Mouse (Mus musculus) C2C12 (cell line): ENCODE data around the gene Trib2. TPM values are rescaled to one million over a fixed set of nuclear protein-coding genes. Genes with fewer than 3 reads are reported as not detected.

ENCODE experiments used
- H3K27me3 ChIP-seq: one replicate; pipeline ENCODE4 v1.6.1; 2011; ENCODE audit not compliant: control insufficient read depth, insufficient read depth, insufficient read length
- H3K36me3 ChIP-seq: one replicate; pipeline ENCODE4 v1.6.1; 2011; ENCODE audit not compliant: control insufficient read depth, insufficient read depth
- H3K4me3 ChIP-seq: one replicate; pipeline ENCODE4 v1.5.1; 2011; ENCODE audit warnings: mild to moderate bottlenecking, control low read depth; ENCODE audit not compliant: poor library complexity, insufficient read depth, severe bottlenecking
- H3K79me2 ChIP-seq: one replicate; pipeline ENCODE4 v1.6.1; 2011; ENCODE audit not compliant: control insufficient read depth, insufficient read depth
- H3K79me3 ChIP-seq: one replicate; pipeline ENCODE4 v1.6.1; 2011; ENCODE audit warnings: low read depth, control low read depth
- H3ac ChIP-seq: one replicate; pipeline ENCODE3; 2011; ENCODE audit warnings: low read depth; ENCODE audit not compliant: control insufficient read depth, insufficient read length
- CEBPB ChIP-seq: IDR thresholded peaks from one replicate; pipeline ENCODE4 v1.6.1; 2011; ENCODE audit warnings: low read depth, mild to moderate bottlenecking, control low read depth, moderate library complexity
- CTCF ChIP-seq: IDR thresholded peaks from one replicate; pipeline ENCODE4 v1.5.1; 2011; ENCODE audit not compliant: control insufficient read depth, insufficient read depth, insufficient read length
- FOSL1 ChIP-seq: IDR thresholded peaks from one replicate; pipeline ENCODE4 v1.8.0; 2011; ENCODE audit warnings: mild to moderate bottlenecking, low read length; ENCODE audit not compliant: poor library complexity, insufficient read depth, severe bottlenecking
- MAX ChIP-seq: IDR thresholded peaks from one replicate; pipeline ENCODE4 v1.6.1; 2011; ENCODE audit warnings: mild to moderate bottlenecking, control low read depth
- MYOD1 ChIP-seq: IDR thresholded peaks from one replicate; pipeline ENCODE4 v1.6.1; 2011; ENCODE audit warnings: low read depth; ENCODE audit not compliant: control insufficient read depth, insufficient read length
- MYOG ChIP-seq: IDR thresholded peaks from one replicate; pipeline ENCODE4 v1.6.1; 2011; ENCODE audit not compliant: control insufficient read depth, insufficient read length; ENCODE audit errors: extremely low read depth
- USF1 ChIP-seq: IDR thresholded peaks from one replicate; pipeline ENCODE4 v1.6.1; 2011; ENCODE audit warnings: low read depth, mild to moderate bottlenecking, control low read depth, moderate library complexity
- polyA plus RNA-seq: library from polyadenylated mRNA; unstranded; fragments of >200 nt; fragmentation: generic; extraction: Trizol; gene quantifications from one replicate; pipeline ENCODE4 v1.2.1, GENCODE M21; 2012; ENCODE audit warnings: missing spikeins

Gene Trib2
- polyA plus RNA-seq, 1 experiment: 1.8 TPM

GRCm38 (mm10) chr12:15808186-15808800, 8.4 kb downstream of the Trib2 start:
- Histone ChIP-seq H3K4me3 (no peak overlapping the region), H3K79me2 (peaks cover 12% of the 10 kb centered on the region), H3ac (no peak overlapping the region), H3K36me3 (peaks cover 12% of the 10 kb centered on the region), H3K79me3 (peaks cover 3% of the 10 kb centered on the region), H3K27me3 (no peaks in the 10 kb centered on the region)
- TF ChIP-seq CEBPB: no peak
- no peak for TF ChIP-seq MAX
- no peak for TF ChIP-seq MYOG
- TF ChIP-seq MYOD1: no peak
- no peak for TF ChIP-seq USF1
- no peak for TF ChIP-seq CTCF
- TF ChIP-seq FOSL1: no peak

DNA sequence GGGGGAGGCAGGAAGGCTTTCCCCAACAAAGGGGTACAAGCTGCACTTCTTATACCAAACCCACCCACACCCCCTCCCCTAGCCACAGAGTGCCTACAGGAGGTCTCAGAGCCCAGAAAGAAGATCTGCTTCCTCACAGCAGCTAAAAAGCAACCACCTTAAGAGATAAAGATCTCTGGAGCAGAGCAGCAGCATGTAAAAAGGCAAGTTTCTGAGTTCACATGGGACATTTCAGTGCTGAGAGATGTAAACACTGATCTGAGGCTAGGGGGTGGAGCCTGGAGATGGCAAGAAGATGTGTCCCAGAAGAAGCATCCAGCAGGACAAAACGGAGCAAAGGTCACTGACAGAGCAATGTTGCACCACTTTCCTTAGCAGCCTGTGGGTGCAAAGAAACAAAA, 11.8 kb downstream of the Trib2 start:
- H3K27me3 ChIP-seq: no peaks in the 10 kb centered on the region
- H3K79me3 ChIP-seq: no peaks in the 10 kb centered on the region
- H3K36me3 ChIP-seq: peaks cover 21% of the 10 kb centered on the region
- TF ChIP-seq CTCF (no peak), MAX (no peak), MYOD1 (no peak), MYOG (no peak), CEBPB (no peak), USF1 (no peak), FOSL1 (no peak)
- no peak overlapping the region for H3K4me3 ChIP-seq
- no peak overlapping the region for H3ac ChIP-seq
- no peaks in the 10 kb centered on the region for H3K79me2 ChIP-seq

- no peak for TF ChIP-seq USF1
- TF ChIP-seq FOSL1: no peak
- no peak for TF ChIP-seq CEBPB
- no peak for TF ChIP-seq CTCF
- no peak for TF ChIP-seq MYOD1
- no peak for TF ChIP-seq MAX
- no peak for TF ChIP-seq MYOG
- Histone ChIP-seq H3K79me3 (peaks cover 2% of the 10 kb centered on the region), H3K27me3 (no peaks in the 10 kb centered on the region), H3K79me2 (no peaks in the 10 kb centered on the region), H3ac (no peak overlapping the region), H3K4me3 (no peak overlapping the region), H3K36me3 (peaks cover 21% of the 10 kb centered on the region)
These were observed 12.7 kb downstream of the Trib2 start for GRCm38 (mm10) chr12:15803936-15804438.

DNA sequence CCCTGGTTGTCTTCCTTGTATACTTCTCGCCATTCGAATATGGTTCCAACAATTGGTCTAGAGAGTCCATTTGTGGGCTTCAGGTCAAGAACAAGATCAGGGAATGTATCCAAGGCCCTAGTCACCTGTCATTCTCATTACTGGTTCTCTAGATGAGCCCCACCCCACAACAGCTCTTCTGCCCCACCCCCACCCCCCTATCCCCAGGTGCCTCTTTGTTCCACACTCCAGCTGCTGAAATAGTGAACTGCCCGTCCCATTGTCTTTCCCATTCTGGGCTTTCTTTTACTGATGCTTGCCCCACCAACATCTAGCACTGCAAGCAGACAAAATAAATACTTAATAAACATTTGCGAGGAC, 15.2 kb downstream of the Trib2 start:
- Histone ChIP-seq H3K36me3 (peaks cover 17% of the 10 kb centered on the region), H3K4me3 (no peak overlapping the region), H3K79me2 (no peaks in the 10 kb centered on the region), H3K79me3 (peaks cover 2% of the 10 kb centered on the region), H3K27me3 (no peaks in the 10 kb centered on the region), H3ac (no peak overlapping the region)
- TF ChIP-seq FOSL1 (no peak), MYOD1 (no peak), CTCF (no peak), USF1 (no peak), CEBPB (no peak)

GRCm38 (mm10) chr12:15800914-15801570, 15.7 kb downstream of the Trib2 start:
- H3K36me3 ChIP-seq: peaks cover 17% of the 10 kb centered on the region
- no peak overlapping the region for H3K4me3 ChIP-seq
- H3ac ChIP-seq: no peak overlapping the region
- H3K27me3 ChIP-seq: no peaks in the 10 kb centered on the region
- TF ChIP-seq FOSL1: no peak
- peak; percentile 68 for TF ChIP-seq MYOD1
- H3K79me3 ChIP-seq: peaks cover 2% of the 10 kb centered on the region
- no peaks in the 10 kb centered on the region for H3K79me2 ChIP-seq

GRCm38 (mm10) chr12:15800196-15800913, 16.4 kb downstream of the Trib2 start:
- Histone ChIP-seq H3K79me2 (no peaks in the 10 kb centered on the region), H3ac (no peak overlapping the region), H3K79me3 (peaks cover 2% of the 10 kb centered on the region), H3K36me3 (peaks cover 14% of the 10 kb centered on the region), H3K27me3 (no peaks in the 10 kb centered on the region), H3K4me3 (no peak overlapping the region)
- TF ChIP-seq MAX: no peak
- TF ChIP-seq FOSL1: no peak
- no peak for TF ChIP-seq MYOD1
- no peak for TF ChIP-seq CEBPB
- no peak for TF ChIP-seq MYOG
- TF ChIP-seq CTCF: no peak
- no peak for TF ChIP-seq USF1
